Comparison of ENCODE assay signal across 8 mouse cellular contexts in genomic region chr13:63431030-63431856, GRCm38 (mm10).
DNase-seq lines count a peak whose midpoint lies in the region; ATAC-seq lines count a peak whose summit lies in the region.

No protein-coding gene starts in this region.

- ATAC-seq in hematopoietic stem cell, adult 5-6 weeks (replicated peaks in 1 of 2; ENCODE audit: insufficient read depth in 1 of 2, low FRiP score in 2 of 2, low TSS enrichment in 1 of 2, low read depth in 1 of 2, poor library complexity in 2 of 2, severe bottlenecking in 2 of 2), result peak; percentile 83 to 91
- peak; percentile 96 for ATAC-seq in lung, embryonic 16.5 days (ENCODE audit: low read depth)

- no peaks in the 10 kb centered on the region for H3K27me3 ChIP-seq in lung, embryonic 16.5 days (ENCODE audit: control insufficient read depth, insufficient read depth, low read depth, low read length)

- WGBS in lung, embryonic 16.5 days, result under 1% methylated on average over 72 of the region's 82 CpGs

- no peaks in the 10 kb centered on the region for H3K9me3 ChIP-seq in lung, embryonic 16.5 days (ENCODE audit: control insufficient read depth, low read length)

- H3K27ac ChIP-seq in lung, embryonic 16.5 days (ENCODE audit: low read length), result peak overlapping the region; percentile 100

- H3K4me3 ChIP-seq in lung, embryonic 16.5 days (ENCODE audit: low read length), result peak overlapping the region; percentile 73

- H3K4me1 ChIP-seq in lung, embryonic 16.5 days (replicated peaks; ENCODE audit: control insufficient read depth, insufficient read depth, low read length), result peaks cover 6% of the 10 kb centered on the region; the same call in 1 of the 2 replicates

- no peaks in the 10 kb centered on the region for H3K36me3 ChIP-seq in lung, embryonic 16.5 days (ENCODE audit: control insufficient read depth, insufficient read depth, low read length)

- peak overlapping the region; percentile 75 for H3K9ac ChIP-seq in lung, embryonic 16.5 days (ENCODE audit: low read length)

- H3K4me2 ChIP-seq in lung, embryonic 16.5 days (ENCODE audit: low read depth, low read length), result peak overlapping the region; percentile 56

- DNase-seq in MEL-GATA-1-ER (ENCODE audit: extremely low read depth, low read depth), result peak; percentile 87
- DNase-seq in cerebellum, adult 8-10 months, result peak; percentile 89
- peak; percentile 99 for DNase-seq in forelimb bud, embryonic 11.5 days (ENCODE audit: low read depth, low spot score)
- DNase-seq in layer of hippocampus, adult 9-10 months (ENCODE audit: low spot score), result peak; percentile 74
- peak; percentile 82 for DNase-seq in ovary, postnatal 10 days (ENCODE audit: low spot score)
- peak; percentile 95 to 97 for DNase-seq in thymus, postnatal 10 days (ENCODE audit: low spot score in 2 of 2)

Comparison
In these comparisons a context has a peak if more than half of its experiments do, and no peak if none do; other contexts are left out.
1. Peak in every context shown above with its lines: DNase-seq, ATAC-seq, H3K4me3 ChIP-seq and H3K27ac ChIP-seq.